Mouse (Mus musculus) mammary gland, adult 2 months (tissue): Measurements from ENCODE around the gene Ggta1. TPM values are rescaled to one million over a fixed set of nuclear protein-coding genes. Genes with fewer than 3 reads are reported as not detected.

Experiments
- polyA plus RNA-seq: library from polyadenylated mRNA; depleted of rRNA; stranded (reverse); fragments of >200 nt; gene quantifications from 2 replicates; pipeline ENCODE4 v1.2.3, GENCODE M21; 2012; ENCODE audit warnings: low replicate concordance; rRNA removed

Gene Ggta1
- polyA plus RNA-seq: 9.9 and 15.3 TPM in 2 replicates

GRCm38 (mm10) chr2:35462791-35463281, at the start of gene Ggta1:
TSS of gene Ggta1 (minus strand) at chr2:35463231.

DNA sequence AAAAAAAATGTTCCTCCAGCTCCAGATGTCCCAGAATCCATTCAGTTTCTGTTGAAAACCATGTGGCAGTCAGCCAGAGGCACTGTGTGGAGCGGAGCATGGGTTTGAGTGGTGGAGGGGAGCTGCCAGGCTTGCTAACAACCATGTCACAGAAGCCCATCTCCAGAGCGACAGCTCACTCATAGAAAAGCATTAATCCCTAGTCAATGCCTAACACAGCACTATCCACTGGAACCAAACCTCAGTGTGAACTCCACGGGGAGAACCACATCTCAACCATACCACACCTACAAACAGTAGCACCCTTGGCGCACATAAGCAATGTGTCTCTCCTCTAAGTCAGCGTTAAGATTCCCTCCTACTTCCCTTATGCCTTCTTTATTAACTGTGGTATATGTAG, 65.9 kb downstream of the Ggta1 start, which contains the start of gene 4930402F06Rik:
Gene 4930402F06Rik (minus strand): TSS at position 80 of the 400 bp plus-strand sequence.

DNA sequence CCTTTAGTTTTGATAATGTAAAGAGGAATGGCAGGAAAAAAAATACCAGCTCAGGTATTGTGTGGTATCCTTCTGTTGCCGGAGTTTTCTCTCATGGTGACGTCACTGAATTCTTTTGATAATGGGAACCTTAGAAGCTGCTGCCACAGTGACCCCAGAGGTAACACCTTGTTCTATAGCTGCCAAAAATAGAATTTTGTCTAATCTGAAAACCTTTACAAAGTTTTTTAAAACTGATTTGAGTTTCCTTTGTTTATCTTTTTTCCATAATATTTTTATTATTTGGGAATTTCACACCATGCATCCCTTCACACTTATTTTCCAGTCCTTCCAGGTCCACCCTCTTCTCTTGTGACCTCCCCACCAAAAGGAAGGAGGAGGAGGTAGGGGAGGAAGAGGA, 95.4 kb downstream of the Ggta1 start, which contains the start of gene 4930568D16Rik:
Gene 4930568D16Rik (minus strand): TSS at position 101 of the 400 bp plus-strand sequence.

Other genes starting within 250 kb of the Ggta1 start
- 3,646 and 4,412 TPM in 2 replicates for gene Gsn, start 206.9 kb downstream of the Ggta1 start, polyA plus RNA-seq
- gene Stom, start 126.3 kb downstream of the Ggta1 start, polyA plus RNA-seq: 41.9 and 81.7 TPM in 2 replicates
- not detected in 2 replicates for gene 4930568D16Rik, start 95.5 kb downstream of the Ggta1 start, polyA plus RNA-seq
- not detected in 2 replicates for gene 4930402F06Rik, start 66.1 kb downstream of the Ggta1 start, polyA plus RNA-seq
- 56.5 and 94.9 TPM in 2 replicates for gene Dab2ip, start 95.0 kb upstream of the Ggta1 start, polyA plus RNA-seq